Mouse (Mus musculus): ENCODE results near the gene Fam43b.
A peak's percentile ranks its signal among the peaks of the same experiment; 100 is the strongest.

- no peak for TF ChIP-seq GABPA (IDR thresholded peaks at IDR 0.05; ENCODE audit: insufficient replicate concordance, low read depth, low read length)
- no peak for TF ChIP-seq EP300 (IDR thresholded peaks at IDR 0.05; ENCODE audit: low read length)
- TF ChIP-seq MYC (IDR thresholded peaks at IDR 0.05; ENCODE audit: low read depth, low read length), result no peak
- no peak for TF ChIP-seq CHD1 (IDR thresholded peaks at IDR 0.05; ENCODE audit: low read depth, low read length)
- 0 out of 2 replicates have a peak, but pooled peaks have one; percentile 27 for TF ChIP-seq MAFK (IDR thresholded peaks at IDR 0.05; ENCODE audit: insufficient replicate concordance, low read length)
Observed at GRCm38 (mm10) chr4:138379091-138379840, 17.1 kb downstream of the Fam43b start.

Data from CH12.LX (cell line).